Mouse (Mus musculus): ENCODE results near the gene Igf2.

Igf2 gene

GRCm38 (mm10) chr7:142666659-142667058, at the start of gene Igf2:
Gene Igf2 (minus strand): TSS chr7:142666816.
- no peak for DNase-seq

- DNase-seq = peak; percentile 41
These were observed 48.3 kb upstream of the Igf2 start for GRCm38 (mm10) chr7:142714783-142715498.

DNA sequence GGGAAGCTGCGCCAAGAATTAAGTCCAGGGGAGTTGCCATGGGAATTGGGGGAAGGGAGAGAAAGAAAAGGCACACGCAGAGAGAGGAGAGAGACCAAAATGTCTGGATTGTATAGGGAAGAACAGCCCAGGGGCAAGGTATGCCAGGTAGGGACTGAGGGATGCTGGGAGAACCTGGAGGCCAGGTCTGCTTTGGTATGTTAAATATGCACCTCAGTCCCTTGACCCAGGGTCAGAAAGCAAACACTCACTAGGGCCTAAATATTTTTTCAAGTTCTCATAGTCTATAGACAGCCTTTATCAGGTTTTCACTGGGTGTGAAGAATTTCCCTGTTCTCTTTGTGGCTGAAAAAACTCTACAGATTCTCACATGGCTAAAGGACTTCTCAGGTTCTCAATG, 40.3 kb upstream of the Igf2 start:
- no peak for DNase-seq

DNA sequence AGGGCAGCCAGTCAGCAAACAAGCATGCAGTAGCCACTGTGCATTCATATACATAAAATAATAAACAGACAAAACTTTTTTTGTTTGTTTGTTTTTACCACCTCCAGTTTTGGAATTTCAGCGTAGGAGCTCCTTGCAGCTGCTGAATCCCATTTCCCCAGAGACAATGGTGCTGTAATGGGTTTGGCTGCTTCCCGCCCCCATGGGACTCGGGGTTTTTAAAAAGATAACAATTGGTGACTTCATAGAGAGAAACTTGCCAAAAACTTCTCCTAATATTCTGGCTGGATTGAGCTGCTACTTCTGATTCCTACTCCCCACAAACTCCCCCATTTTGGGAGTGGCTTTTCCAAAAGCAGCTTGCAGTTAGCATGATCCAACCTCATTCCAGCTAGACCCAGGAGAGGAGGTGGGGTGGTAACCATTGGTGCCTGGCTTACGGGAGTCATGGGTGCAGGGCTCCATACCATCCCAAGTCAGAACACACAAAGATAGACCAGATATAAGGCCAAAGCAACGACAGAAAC, 32.8 kb upstream of the Igf2 start:
- DNase-seq = no peak

DNA sequence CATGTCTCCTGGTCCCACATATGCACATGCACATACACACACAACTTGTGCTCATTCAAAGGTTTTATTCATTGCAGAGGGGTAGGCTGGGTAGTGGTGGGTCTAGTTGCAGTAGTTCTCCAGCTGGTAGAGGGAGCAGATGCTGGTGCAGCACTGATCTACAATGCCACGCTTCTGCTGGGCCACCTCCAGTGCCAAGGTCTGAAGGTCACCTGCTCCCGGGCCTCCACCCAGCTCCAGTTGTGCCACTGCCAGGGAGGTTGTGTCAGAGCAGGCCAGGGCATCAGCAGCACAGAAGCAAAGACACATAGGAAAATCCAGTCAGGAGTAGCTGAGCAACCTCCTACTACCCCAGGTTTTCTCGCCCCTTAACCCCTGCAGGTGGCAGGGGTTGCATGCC, 12.0 kb upstream of the Igf2 start:
- DNase-seq = peak; percentile 1

DNA sequence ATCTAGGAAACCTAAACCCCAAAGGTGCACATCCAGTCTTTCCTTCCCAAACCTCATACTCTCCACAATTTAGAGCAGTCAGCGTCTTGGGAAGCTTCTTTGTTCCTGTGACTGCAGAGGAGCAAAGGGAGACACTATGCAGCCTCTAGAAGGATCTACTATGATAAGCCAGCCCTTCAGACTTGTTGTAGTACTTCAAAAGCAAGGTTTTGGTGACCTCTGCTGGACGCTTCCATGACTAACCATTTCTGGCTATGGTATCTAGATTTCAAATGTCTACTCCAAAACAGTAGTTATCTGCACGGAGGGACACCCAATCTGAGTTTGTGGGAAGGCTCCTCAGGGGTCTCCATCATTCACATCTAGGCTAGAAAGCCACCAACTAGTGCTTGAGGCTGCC, 9.0 kb upstream of the Igf2 start:
- DNase-seq = peak; percentile 71

GRCm38 (mm10) chr7:142675141-142675540, 8.5 kb upstream of the Igf2 start:
- DNase-seq = no peak

- DNase-seq = peak; percentile 65
These were observed 5.5 kb upstream of the Igf2 start for GRCm38 (mm10) chr7:142672120-142672519.

- DNase-seq = no peak
These were observed 4.5 kb upstream of the Igf2 start for GRCm38 (mm10) chr7:142671067-142671466.

GRCm38 (mm10) chr7:142669751-142670625, 3.4 kb upstream of the Igf2 start, which contains the start of gene Gm49394:
Gene Gm49394 (minus strand): TSS chr7:142669942.
- DNase-seq = no peak

DNA sequence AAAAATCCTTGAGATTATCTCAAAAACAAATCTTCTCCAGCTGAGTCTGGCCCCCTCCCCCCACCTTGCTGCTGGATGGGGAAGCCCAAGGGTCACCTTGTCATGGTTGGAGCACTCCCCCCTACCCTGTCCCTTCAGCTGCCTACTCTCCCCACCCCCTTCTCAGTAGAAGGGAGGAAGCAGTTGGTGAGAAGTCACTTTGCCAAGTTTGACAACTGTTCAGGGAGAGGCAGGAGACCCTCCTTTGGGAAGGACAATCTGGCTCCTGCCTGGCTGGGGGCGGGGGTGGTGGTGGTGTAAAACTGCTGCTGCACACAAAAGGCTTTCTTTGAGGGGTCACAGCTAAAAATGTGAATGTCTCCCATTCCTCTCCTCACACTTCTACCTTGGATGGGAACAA, 1.7 kb upstream of the Igf2 start:
- no peak for DNase-seq

GRCm38 (mm10) chr7:142667521-142667920, 905 bp upstream of the Igf2 start:
- no peak for DNase-seq

GRCm38 (mm10) chr7:142666109-142666508, 507 bp downstream of the Igf2 start:
- DNase-seq = no peak

DNA sequence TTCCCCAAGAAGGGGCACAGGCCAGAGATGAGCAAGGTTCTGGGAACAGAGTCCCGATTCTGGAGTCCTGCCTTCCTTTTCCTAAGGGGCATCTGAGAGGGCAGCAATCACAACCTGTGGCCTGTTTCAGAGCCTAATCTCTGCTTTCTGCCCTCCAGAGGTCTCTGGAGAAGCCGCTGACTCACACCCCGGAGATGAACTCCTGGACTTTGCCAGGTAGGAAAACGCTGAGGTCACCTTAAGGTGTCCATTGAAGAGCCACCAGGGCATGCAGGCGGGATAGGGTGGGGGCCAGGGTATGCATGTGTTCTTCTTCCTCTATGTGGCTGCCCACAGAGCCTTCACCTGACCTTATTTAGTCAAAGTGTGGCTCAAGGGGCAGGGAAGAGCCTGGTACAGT, 1.3 kb downstream of the Igf2 start:
- no peak for DNase-seq

DNA sequence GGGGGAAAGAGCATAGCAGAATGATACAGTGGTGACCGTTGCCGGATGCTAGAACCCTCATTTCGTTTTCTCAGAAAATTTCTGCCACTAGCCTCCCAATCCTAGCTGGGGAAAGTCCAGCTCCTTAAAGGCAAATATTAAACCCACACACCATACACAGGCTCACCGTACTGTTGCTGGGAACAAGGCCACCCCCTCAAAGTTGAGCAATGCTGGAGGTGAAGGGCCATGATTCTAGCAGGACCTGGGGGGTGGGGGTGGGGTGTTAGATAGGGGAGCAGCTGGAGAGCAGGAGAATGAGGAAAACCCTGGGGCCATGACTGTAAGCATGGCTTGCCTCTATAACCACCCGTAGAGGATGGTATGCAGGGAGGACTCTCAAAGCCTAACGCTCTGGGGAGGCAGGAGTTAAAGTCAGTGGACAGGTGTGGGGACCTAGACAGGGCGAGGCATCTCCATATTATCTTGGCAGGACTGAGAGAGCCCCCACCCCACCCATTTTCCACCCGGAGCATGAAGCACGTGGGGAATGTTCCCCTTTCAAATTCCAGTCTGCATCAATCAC, 2.1 kb downstream of the Igf2 start:
- DNase-seq = no peak

- peak; percentile 42 for DNase-seq
These were observed 2.6 kb downstream of the Igf2 start for GRCm38 (mm10) chr7:142663931-142664421.

DNA sequence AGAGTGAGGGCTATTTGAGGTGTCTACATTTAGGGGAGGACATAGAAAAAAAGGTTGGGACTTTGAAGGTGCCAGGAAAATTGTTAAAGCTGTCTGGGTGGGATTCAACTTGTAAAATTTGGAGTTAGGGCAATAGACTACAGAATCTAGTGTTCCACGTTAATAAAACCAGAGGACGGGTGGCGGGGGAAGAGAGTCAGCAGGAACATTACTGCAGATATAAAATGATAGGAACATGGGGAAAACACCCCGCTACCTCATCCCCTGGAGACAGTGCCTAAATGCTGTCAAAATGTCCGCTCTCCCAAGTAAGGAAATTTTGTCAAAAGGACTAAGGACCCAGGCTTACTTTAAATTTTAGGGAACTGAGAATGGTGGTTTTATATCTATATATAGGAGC, 3.5 kb downstream of the Igf2 start:
- DNase-seq = no peak

- no peak for DNase-seq
These were observed 4.8 kb downstream of the Igf2 start for GRCm38 (mm10) chr7:142661811-142662210.

- DNase-seq = no peak
These were observed 5.6 kb downstream of the Igf2 start for GRCm38 (mm10) chr7:142661046-142661445.

- DNase-seq = no peak
These were observed 6.0 kb downstream of the Igf2 start for GRCm38 (mm10) chr7:142660651-142660945.

DNA sequence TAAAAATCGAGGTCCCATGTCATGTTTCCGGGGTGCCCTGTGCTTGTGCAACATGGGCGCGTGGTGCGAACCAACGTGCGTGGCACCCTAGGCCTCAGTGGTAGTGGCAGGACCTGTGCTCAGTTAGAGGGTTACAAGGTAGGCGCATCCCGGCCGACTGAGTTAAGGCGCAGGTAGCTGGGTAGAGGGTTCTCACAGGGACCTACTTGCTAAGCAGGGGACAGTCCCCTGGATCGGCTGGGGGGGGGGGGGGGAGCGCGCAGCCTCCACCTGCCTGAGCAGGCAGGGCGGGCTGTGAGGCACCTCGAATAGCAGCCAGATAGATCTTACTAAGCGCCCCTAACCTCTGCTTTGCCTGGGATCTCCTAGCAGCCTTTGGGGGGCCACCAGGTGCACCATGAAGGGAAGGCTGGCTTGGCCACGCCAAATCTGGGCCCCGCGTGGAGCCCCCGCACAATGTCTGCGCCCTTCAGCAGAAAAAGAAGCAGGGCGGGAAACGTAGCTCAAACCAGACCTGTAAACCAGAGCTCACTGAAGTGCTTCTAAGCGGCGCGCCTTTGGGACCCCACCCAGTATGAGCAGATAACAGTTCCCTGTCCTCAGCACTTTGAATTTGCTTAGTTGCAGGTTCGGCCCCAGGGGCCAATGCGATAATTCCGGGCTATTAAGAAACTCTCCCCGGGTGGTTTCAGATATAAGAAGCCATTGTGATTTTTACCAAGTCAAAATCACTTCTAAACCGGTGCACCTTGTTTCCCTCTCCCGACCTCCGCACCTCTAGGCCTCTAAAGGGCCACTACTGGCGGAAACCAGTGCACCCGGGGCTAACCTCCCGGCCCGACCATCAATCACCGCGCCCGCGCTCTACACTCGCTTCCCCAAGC, 6.6 kb downstream of the Igf2 start:
- no peak for DNase-seq

DNA sequence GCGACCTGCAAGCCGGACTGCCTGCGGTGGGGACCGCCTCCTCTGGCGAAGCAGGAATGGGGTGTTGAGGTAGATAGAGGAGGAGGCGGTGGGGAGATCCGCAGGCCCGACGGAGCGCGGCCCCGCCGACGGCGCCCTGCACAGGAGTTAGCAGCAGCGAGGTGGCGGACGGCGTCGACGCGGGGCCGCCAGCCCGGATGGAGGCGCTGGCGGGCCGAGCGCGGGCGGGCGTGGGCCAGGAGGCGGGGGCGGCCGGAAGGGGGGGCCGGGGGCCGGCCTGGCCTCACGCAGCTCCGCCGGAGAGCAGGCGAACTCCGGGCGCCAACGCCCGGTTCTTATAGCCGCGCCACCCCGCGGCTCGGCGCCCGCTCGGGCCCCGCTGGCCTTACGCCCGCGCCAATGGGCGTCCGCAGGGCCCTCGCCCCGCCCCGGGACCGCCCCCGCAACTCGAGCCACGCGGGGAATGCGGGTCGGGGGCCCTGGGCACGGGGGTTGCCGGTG, 7.4 kb downstream of the Igf2 start:
- DNase-seq = no peak

Data from right cerebral cortex, postnatal 4 days (tissue).